Mouse (Mus musculus) right cerebral cortex, adult 18-20 months (tissue): ENCODE measurements at regions not wholly inside any gene's neighbourhood (a gene's known extent, or its start where the extent isn't known, plus 50 kb on each side); places are given as distances from the start of the nearest gene placed in this dataset.
A peak's percentile ranks its signal among the peaks of the same experiment; 100 is the strongest.

Source experiments
- DNase-seq: peaks from one replicate; pipeline ENCODE4 v3.0.0; 2022; ENCODE audit warnings: mixed read lengths

- no peak for DNase-seq
Measured at GRCm38 (mm10) chr13:102394057-102394456, 299.3 kb upstream of the Cd180 start.

GRCm38 (mm10) chr13:102397411-102397810, 295.9 kb upstream of the Cd180 start:
- no peak for DNase-seq

- no peak for DNase-seq
Measured at GRCm38 (mm10) chr13:102411840-102412239, 281.5 kb upstream of the Cd180 start.

- no peak for DNase-seq
Measured at GRCm38 (mm10) chr13:102434372-102434954, 258.9 kb upstream of the Cd180 start.

- DNase-seq: no peak
Measured at GRCm38 (mm10) chr13:102442676-102443075, 250.7 kb upstream of the Cd180 start.

- no peak for DNase-seq
Measured at GRCm38 (mm10) chr13:102447310-102447709, 246.0 kb upstream of the Cd180 start.

- no peak for DNase-seq
Measured at GRCm38 (mm10) chr13:102449416-102450121, 243.8 kb upstream of the Cd180 start.

GRCm38 (mm10) chr13:102451176-102451575, 242.2 kb upstream of the Cd180 start:
- no peak for DNase-seq

- no peak for DNase-seq
Measured at GRCm38 (mm10) chr13:102458711-102459110, 234.6 kb upstream of the Cd180 start.

- no peak for DNase-seq
Measured at GRCm38 (mm10) chr13:102463993-102464392, 229.4 kb upstream of the Cd180 start.

- DNase-seq: no peak
Measured at GRCm38 (mm10) chr13:102481906-102482305, 211.5 kb upstream of the Cd180 start.

- DNase-seq: no peak
Measured at GRCm38 (mm10) chr13:102482451-102482850, 210.9 kb upstream of the Cd180 start.

- DNase-seq: no peak
Measured at GRCm38 (mm10) chr13:102487416-102488097, 205.8 kb upstream of the Cd180 start.

- DNase-seq: no peak
Measured at GRCm38 (mm10) chr13:102491370-102491769, 202.0 kb upstream of the Cd180 start.

- DNase-seq: no peak
Measured at GRCm38 (mm10) chr13:102504157-102504947, 189.0 kb upstream of the Cd180 start.

- DNase-seq: peak; percentile 25
Measured at GRCm38 (mm10) chr13:102507226-102507625, 186.1 kb upstream of the Cd180 start.

- no peak for DNase-seq
Measured at GRCm38 (mm10) chr13:102507916-102508315, 185.4 kb upstream of the Cd180 start.

- DNase-seq: no peak
Measured at GRCm38 (mm10) chr13:102510733-102511279, 182.6 kb upstream of the Cd180 start.

- DNase-seq: peak; percentile 19
Measured at GRCm38 (mm10) chr13:102518169-102518882, 175.0 kb upstream of the Cd180 start.

- no peak for DNase-seq
Measured at GRCm38 (mm10) chr13:102521427-102521826, 171.9 kb upstream of the Cd180 start.

GRCm38 (mm10) chr13:102522080-102522479, 171.3 kb upstream of the Cd180 start:
- DNase-seq: no peak

- DNase-seq: no peak
Measured at GRCm38 (mm10) chr13:102526621-102527140, 166.7 kb upstream of the Cd180 start.
